Mouse (Mus musculus): Measurements from ENCODE around the gene Arhgef1.

Gene Arhgef1

DNA sequence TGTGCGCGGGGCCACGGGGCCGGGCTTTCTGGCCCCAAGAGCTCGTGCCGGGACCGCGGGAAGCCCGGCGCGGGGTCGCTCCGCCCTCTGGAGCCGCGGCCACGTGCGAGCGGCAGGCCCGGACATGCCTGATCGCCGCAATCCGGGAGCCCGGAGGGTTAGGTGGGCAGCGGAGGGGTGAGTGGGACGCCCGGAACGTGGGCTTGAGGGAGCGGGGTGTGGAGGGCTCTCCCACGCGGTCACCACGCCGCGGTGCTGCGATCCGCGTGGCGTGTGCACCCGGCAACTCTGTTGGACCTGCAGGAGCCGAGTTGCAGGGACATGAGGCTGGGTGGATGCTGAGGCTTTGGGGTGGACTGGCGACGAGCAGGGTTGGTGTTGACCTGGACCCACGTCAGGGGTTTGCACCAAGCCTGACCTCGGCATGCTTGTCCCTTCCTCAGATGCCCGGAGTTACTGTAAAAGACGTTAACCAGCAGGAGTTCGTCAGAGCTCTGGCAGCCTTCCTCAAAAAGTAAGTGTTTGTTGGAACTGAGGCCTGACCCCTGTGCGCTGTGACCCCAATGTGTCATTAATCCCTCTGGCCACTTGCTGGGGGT lies 17.9 kb upstream of the Arhgef1 start:
- ChIA-PET CTCF (interaction anchor here in 3 of 4 experiments (0.6 to 2.4 kb wide), 8 partner anchors 15 to 303 kb away, joined by 3 to 16 read pairs (median 4); partner anchors contain the start of genes Dmrtc2 (in 1 of the 3), Lypd4 (in 1 of the 3) and Rabac1 (in 1 of the 3)), POLR2A (interaction anchor here (0.7 to 18.4 kb wide), 50 partner anchors 3 to 422 kb away, joined by 3 to 436 read pairs (median 7); partner anchors contain the start of genes Arhgef1 (in 2 of the 4), Dmrtc2 (in 2 of the 4), Lypd4 (in 2 of the 4) and Rabac1 (in 2 of the 4))

DNA sequence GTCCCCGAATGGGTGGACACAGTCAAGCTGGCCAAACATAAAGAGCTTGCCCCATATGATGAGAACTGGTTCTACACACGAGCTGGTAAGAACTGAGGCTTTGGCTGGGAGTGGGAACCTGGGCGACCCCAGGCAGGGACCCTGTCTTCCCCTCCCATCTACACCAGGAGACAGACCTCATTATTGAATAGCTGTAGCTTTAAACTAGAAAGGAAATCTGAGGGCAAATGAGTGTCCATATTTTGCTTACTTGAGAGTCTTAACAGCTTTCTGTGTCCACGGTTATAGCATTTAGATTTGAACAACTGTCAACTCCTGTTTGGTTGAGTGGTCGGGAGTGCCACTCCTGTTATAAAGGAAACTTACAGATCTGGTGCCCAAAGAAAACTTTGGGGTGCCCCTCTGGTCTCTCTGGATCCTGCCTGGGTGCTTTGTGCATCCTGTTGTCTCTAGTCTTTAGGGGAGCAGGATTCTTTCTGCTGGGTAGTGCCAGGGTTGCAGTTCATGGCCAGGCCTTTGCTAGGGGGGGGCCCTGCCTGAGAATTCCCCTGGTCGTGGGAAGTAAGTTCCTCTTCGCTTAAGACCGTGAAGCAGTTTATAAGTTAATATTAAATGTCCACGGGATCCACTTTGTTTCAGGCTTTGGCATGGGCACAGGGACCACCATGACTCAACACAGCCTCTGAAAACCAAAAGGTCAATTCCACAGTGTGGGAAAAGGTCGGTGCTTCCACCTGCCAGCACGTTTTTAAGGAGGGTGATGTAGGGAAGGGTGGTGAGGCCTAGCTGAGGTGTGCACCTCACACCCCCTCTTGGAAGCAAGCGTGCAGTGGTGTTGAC lies 17.0 kb upstream of the Arhgef1 start:
- POLR2A ChIA-PET, result interaction anchor here (0.6 to 18.4 kb wide), 45 partner anchors 8 to 781 kb away, joined by 3 to 436 read pairs (median 6); partner anchors contain the start of genes Arhgef1 (in 3 of the 4), Dmrtc2 (in 3 of the 4), Lypd4 (in 3 of the 4) and Rabac1 (in 2 of the 4)
- CTCF ChIA-PET, result interaction anchor here in 2 of 4 experiments (0.6 to 2.4 kb wide), 2 partner anchors 18 to 302 kb away, joined by 4 to 15 read pairs; no protein-coding TSS in a partner anchor

- POLR2A ChIA-PET, result interaction anchor here (0.6 to 18.4 kb wide), 40 partner anchors 8 to 781 kb away, joined by 3 to 436 read pairs (median 6); partner anchors contain the start of genes Arhgef1 (in 3 of the 4), Dmrtc2 (in 3 of the 4), Lypd4 (in 3 of the 4) and Rabac1 (in 2 of the 4)
- CTCF ChIA-PET, result no interaction called here
Observed at GRCm38 (mm10) chr7:24886308-24886633, 16.4 kb upstream of the Arhgef1 start.

- ChIA-PET CTCF (interaction anchor here in 1 of 4 experiments (1.0 to 1.1 kb wide), 2 partner anchors 70 to 78 kb away, joined by 3 to 4 read pairs; no protein-coding TSS in a partner anchor), POLR2A (interaction anchor here (0.6 to 18.4 kb wide), 47 partner anchors 7 to 369 kb away, joined by 3 to 436 read pairs (median 4); partner anchors contain the start of genes Arhgef1 (in 3 of the 4), Dmrtc2 (in 3 of the 4), Lypd4 (in 3 of the 4) and Rabac1 (in 3 of the 4))
Observed at GRCm38 (mm10) chr7:24887096-24887495, 15.6 kb upstream of the Arhgef1 start.

- ChIA-PET CTCF (interaction anchor here (0.5 to 7.1 kb wide), 31 partner anchors 8 to 428 kb away, joined by 3 to 92 read pairs (median 5); partner anchors contain the start of genes Arhgef1 (in 2 of the 4) and Rabac1 (in 2 of the 4)), POLR2A (interaction anchor here (0.5 to 18.4 kb wide), 92 partner anchors 9 to 590 kb away, joined by 3 to 436 read pairs (median 6); partner anchors contain the start of genes Arhgef1 (in 4 of the 4), Dmrtc2 (in 4 of the 4), Lypd4 (in 4 of the 4) and Rabac1 (in 3 of the 4))
Observed at GRCm38 (mm10) chr7:24889431-24890220, 13.1 kb upstream of the Arhgef1 start.

- ChIA-PET CTCF (interaction anchor here (0.5 to 7.1 kb wide), 36 partner anchors 9 to 429 kb away, joined by 3 to 92 read pairs (median 5); partner anchors contain the start of genes Arhgef1 (in 2 of the 4) and Rabac1 (in 2 of the 4)), POLR2A (interaction anchor here (0.6 to 18.4 kb wide), 110 partner anchors 9 to 608 kb away, joined by 3 to 436 read pairs (median 5); partner anchors contain the start of genes Arhgef1 (in 4 of the 4), Dmrtc2 (in 4 of the 4), Lypd4 (in 4 of the 4) and Rabac1 (in 4 of the 4))
Observed at GRCm38 (mm10) chr7:24890281-24891216, 12.2 kb upstream of the Arhgef1 start.

GRCm38 (mm10) chr7:24891241-24892124 lies 11.2 kb upstream of the Arhgef1 start:
- ChIA-PET POLR2A (interaction anchor here (0.6 to 18.4 kb wide), 71 partner anchors 6 to 609 kb away, joined by 3 to 436 read pairs (median 8); partner anchors contain the start of genes Arhgef1 (in 4 of the 4), Dmrtc2 (in 3 of the 4), Lypd4 (in 3 of the 4) and Rabac1 (in 3 of the 4)), CTCF (interaction anchor here (0.7 to 7.1 kb wide), 17 partner anchors 10 to 81 kb away, joined by 3 to 92 read pairs (median 7); partner anchors contain the start of genes Arhgef1 (in 1 of the 4) and Rabac1 (in 1 of the 4))

- POLR2A ChIA-PET, result interaction anchor here (0.6 to 18.4 kb wide), 38 partner anchors 7 to 508 kb away, joined by 3 to 436 read pairs (median 8); partner anchors contain the start of genes Arhgef1 (in 4 of the 4), Dmrtc2 (in 3 of the 4), Lypd4 (in 3 of the 4) and Rps19 (in 3 of the 4)
- CTCF ChIA-PET, result interaction anchor here in 2 of 4 experiments (0.7 to 7.1 kb wide), 3 partner anchors 13 to 58 kb away, joined by 4 to 92 read pairs (median 19); partner anchors contain the start of gene Arhgef1 (in 1 of the 2)
Observed at GRCm38 (mm10) chr7:24892125-24892583, 10.6 kb upstream of the Arhgef1 start.

DNA sequence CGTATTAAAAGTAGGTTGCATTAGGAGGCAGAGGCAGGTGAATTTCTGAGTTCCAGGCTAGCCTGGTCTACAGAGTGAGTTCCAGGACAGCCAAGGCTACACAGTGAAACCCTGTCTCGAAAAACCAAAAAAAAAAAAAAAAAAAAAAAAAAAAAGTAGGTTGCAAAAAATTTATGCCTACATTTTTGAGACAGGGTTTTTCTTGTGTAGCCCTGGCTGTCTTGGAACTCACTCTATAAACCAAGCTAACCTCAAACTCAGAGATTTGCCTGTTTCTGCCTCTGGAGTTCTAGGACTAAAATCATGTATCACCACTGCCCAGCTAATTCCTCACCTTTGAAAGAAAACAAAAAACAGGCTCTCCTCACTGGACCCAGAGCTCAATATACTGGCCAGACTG lies 7.0 kb upstream of the Arhgef1 start:
- ChIA-PET CTCF (interaction anchor here in 2 of 4 experiments (0.6 to 7.1 kb wide), 3 partner anchors 10 to 422 kb away, joined by 3 to 92 read pairs (median 3); partner anchors contain the start of gene Arhgef1 (in 1 of the 2)), POLR2A (interaction anchor here (0.6 to 18.4 kb wide), 18 partner anchors 5 to 258 kb away, joined by 3 to 436 read pairs (median 5); partner anchors contain the start of genes Rps19 (in 3 of the 4), Arhgef1 (in 2 of the 4), Cd79a (in 1 of the 4) and Dmrtc2 (in 1 of the 4))

DNA sequence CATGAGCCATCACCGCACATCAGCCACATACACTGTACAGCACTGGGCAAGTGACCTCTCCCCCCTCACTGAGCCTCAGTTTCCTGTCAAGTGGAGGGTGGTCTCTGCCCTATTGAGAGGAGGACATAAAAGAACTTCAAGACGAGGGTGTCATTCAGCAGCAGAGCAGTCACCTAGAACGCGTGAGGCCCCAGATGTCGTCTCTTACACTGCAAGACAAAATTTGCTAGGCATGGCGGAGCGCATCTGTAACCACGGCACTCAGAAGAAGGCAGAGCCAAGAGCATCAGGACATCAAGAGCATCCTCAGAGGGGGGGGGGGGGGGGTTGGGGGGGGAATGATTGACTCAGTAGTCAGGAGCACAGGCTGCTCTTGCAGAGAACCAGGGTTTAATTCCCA lies 6.4 kb upstream of the Arhgef1 start:
- ChIA-PET CTCF (interaction anchor here in 2 of 4 experiments (0.6 to 7.1 kb wide), 3 partner anchors 9 to 422 kb away, joined by 3 to 92 read pairs (median 3); partner anchors contain the start of gene Arhgef1 (in 1 of the 2)), POLR2A (interaction anchor here (0.7 to 18.4 kb wide), 14 partner anchors 5 to 257 kb away, joined by 3 to 436 read pairs (median 6); partner anchors contain the start of genes Arhgef1 (in 2 of the 4), Rps19 (in 2 of the 4), Cd79a (in 1 of the 4) and Dmrtc2 (in 1 of the 4))

DNA sequence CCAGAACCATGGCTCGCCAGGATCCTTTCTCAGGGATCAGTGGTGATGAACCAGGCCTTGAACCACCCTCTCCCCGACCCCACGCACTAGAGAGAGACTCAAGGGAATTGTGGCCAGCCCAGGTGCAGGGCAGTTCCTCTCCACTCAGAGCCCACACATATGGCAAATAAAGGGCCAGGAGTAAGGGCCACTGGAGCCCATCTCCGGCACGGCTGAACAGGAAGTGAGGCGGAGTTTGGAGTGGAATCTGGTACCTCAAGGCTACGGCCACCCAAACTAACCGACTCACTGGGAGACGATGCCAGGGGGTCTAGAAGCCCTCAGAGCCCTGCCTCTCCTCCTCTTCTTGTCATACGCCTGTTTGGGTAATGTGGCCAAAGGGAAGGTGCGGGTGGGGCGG lies 5.5 kb upstream of the Arhgef1 start, which contains the start of gene Cd79a:
Cd79a (plus strand) TSS at position 158 of the 400 bp plus-strand sequence.
- ChIA-PET POLR2A (interaction anchor here in 2 of 4 experiments (0.7 to 18.4 kb wide), 9 partner anchors 4 to 108 kb away, joined by 3 to 436 read pairs (median 410); partner anchors contain the start of genes Arhgef1 (in 2 of the 2), Rps19 (in 2 of the 2), Cd79a (in 1 of the 2) and Dmrtc2 (in 1 of the 2)), CTCF (no interaction called here)

DNA sequence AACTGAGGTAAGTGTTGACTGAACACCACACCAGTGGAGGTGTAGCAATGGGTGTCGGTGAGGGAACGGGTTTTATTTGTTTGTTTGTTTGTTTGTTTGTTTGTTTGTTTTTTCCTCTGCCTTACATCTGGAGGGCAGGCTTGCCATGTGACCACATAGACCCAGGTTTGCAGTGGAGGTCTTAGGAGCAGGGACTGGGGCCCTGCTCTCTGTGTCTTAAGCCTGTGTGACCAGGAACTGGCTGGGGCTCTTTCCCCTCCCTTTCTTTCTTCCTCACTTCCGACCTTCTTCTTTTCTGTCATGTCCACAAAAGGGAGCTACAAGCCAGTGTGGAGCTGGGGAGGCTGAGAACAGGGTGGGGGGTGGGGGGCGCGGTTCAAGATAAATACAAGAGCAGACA lies 4.8 kb upstream of the Arhgef1 start:
- ChIA-PET POLR2A (interaction anchor here in 2 of 4 experiments (0.7 to 14.8 kb wide), 4 partner anchors 8 to 51 kb away, joined by 3 to 436 read pairs (median 206); partner anchors contain the start of gene Rps19 (in 2 of the 2)), CTCF (no interaction called here)

DNA sequence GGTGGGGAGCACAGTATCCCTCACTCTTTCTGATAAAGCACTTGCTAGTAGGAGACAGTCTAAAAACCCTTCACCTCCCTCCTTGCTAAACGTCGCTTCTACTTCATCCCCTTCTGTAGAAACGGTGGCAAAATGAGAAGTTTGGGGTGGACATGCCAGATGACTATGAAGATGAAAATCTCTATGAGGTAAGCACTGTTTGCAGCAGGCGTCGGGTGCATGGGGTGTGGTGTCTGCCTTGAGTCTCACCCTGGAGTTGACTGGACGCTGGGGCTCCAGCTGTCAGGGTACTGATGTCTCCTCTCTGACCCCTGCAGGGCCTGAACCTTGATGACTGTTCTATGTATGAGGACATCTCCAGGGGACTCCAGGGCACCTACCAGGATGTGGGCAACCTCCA lies 1.6 kb upstream of the Arhgef1 start:
- ChIA-PET CTCF (interaction anchor here in 1 of 4 experiments (2.2 kb wide), 1 partner anchor 50 kb away, joined by 5 read pairs; no protein-coding TSS in a partner anchor), POLR2A (interaction anchor here in 3 of 4 experiments (8.4 to 14.8 kb wide), 3 partner anchors 10 to 13 kb away, joined by 98 to 436 read pairs (median 410); partner anchors contain the start of gene Rps19 (in 2 of the 3))

DNA sequence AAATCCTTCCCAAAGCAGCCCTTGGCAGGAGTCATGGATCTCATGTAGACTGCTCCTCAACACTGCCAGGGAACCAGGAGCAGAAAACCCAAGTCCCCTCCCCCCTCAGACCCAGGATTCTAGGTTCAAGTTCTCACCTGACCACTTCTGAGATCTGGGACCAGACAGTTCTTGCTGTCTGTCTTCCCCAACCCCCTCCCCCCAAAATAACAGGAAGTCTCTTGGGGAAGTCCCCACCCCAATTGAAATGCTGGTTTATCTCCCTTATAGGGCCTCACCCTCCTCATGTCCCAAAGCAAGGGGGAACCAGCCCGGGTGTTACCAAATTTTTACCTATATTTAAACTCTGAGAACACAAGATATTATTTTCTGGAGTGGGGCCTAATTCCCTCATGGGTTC lies 870 bp upstream of the Arhgef1 start:
- ChIA-PET CTCF (interaction anchor here in 1 of 4 experiments (2.2 to 6.6 kb wide), 2 partner anchors 9 to 49 kb away, joined by 5 to 92 read pairs; no protein-coding TSS in a partner anchor), POLR2A (interaction anchor here (0.7 to 14.8 kb wide), 11 partner anchors 11 to 249 kb away, joined by 3 to 436 read pairs (median 4); partner anchors contain the start of genes Rps19 (in 3 of the 4) and Rabac1 (in 1 of the 4))
